Mouse (Mus musculus) megakaryocyte, embryonic 14.5 days (primary cell): ENCODE results near the gene Spata21.

ENCODE experiments used
- FLI1 ChIP-seq: IDR thresholded peaks from 2 replicates; pipeline ENCODE4 v1.6.1; 2012; ENCODE audit warnings: low read length, inconsistent platforms, mixed read lengths
- GATA1 ChIP-seq: IDR thresholded peaks from 3 replicates; pipeline ENCODE4 v1.6.1; 2012; ENCODE audit warnings: mixed read lengths, low read length, inconsistent platforms, borderline replicate concordance

GRCm38 (mm10) chr4:141059616-141060425, 28.3 kb upstream of the Spata21 start:
- TF ChIP-seq GATA1 (no peak), FLI1 (no peak)
